Mouse (Mus musculus) cortical plate, adult 2 months (tissue): ENCODE data around the gene 1700017B05Rik.

Experiments used
- CTCF ChIP-seq: fragments of 200-500 bp; IDR thresholded peaks from 2 replicates; pipeline ENCODE4 v1.5.1; 2011; ENCODE audit warnings: mild to moderate bottlenecking, control low read depth, low read length; ENCODE audit not compliant: insufficient read depth; ENCODE audit errors: extremely low read depth
- POLR2A ChIP-seq: fragments of 200-500 bp; IDR thresholded peaks from 2 replicates; pipeline ENCODE4 v1.6.1; 2011; ENCODE audit warnings: mild to moderate bottlenecking, low read length, control low read depth; ENCODE audit not compliant: insufficient read depth; ENCODE audit errors: extremely low read depth

DNA sequence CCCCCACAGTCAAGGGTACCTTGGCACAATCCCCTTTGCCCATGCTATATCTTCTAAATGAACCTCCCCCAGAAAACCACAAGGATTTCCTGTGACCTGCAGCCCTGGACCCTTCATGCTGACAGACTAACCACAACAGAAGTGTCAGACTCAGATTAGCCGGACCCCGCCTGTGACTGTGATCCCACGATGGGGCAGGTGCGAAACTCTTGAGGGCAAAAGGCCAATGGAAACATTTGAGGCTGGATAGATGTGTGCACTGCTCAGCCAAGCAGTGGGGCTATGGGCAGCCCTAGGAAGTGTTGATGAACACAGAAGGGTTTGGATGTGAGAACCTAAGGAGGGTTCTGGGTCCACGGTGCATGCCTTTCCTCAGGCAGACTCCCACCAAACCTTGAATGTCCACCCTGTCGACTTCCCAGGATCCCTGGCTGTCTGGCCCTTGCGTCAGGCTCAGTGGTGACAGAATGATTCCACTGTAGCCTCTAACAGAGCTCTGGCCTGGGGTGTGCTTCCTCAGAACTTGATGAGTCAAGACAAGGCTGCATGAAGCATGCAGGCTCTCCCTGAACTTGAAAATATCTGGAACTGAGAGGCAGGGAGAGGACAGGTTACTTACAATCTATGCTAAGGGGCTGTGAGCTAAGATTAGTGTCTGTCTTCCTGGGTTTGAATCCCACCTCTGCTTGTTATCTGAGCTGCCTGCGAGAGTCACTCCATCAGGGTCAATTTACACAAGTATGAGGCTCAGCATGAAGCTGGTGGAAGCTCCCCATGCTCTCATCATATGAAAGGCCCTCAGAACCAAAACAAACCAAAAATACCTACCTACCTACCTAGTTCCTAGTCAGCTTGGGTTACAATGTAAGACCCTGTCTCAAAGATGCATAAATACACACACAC is 10.7 kb upstream of the 1700017B05Rik start:
- TF ChIP-seq CTCF (no peak), POLR2A (no peak)
